Mouse (Mus musculus) embryonic fibroblast, embryonic 13.5 days (primary cell): Measurements from ENCODE around the gene Ctso. TPM values are rescaled to one million over a fixed set of nuclear protein-coding genes. Genes with fewer than 3 reads are reported as not detected.

Experiments used
- H3K27ac ChIP-seq: 2 replicates; pipeline ENCODE4 v1.5.1; 2012; ENCODE audit warnings: low read length, control low read depth, inconsistent platforms; ENCODE audit not compliant: insufficient read depth
- H3K4me1 ChIP-seq: 2 replicates; pipeline ENCODE4 v1.6.1; 2011; ENCODE audit warnings: low read length; ENCODE audit not compliant: control insufficient read depth, insufficient read depth
- H3K4me3 ChIP-seq: 2 replicates; pipeline ENCODE4 v1.5.1; 2011; ENCODE audit warnings: mild to moderate bottlenecking, control low read depth, low read length; ENCODE audit not compliant: insufficient read depth
- CTCF ChIP-seq: IDR thresholded peaks from 2 replicates; pipeline ENCODE4 v1.5.1; 2011; ENCODE audit warnings: mild to moderate bottlenecking, control low read depth, low read length, moderate library complexity, borderline replicate concordance; ENCODE audit not compliant: insufficient read depth
- POLR2A ChIP-seq: IDR thresholded peaks from 2 replicates; pipeline ENCODE4 v1.6.1; 2011; ENCODE audit warnings: low read depth, mild to moderate bottlenecking, control low read depth, low read length, moderate library complexity
- polyA plus RNA-seq: library from polyadenylated mRNA; stranded (reverse); fragments of >200 nt; gene quantifications from 2 replicates; pipeline ENCODE4 v1.2.4, GENCODE M21; 2011; ENCODE audit warnings: low read depth; ENCODE audit not compliant: missing spikeins, insufficient read length

Gene Ctso
- polyA plus RNA-seq, 1 experiment, result 12.9 TPM

DNA sequence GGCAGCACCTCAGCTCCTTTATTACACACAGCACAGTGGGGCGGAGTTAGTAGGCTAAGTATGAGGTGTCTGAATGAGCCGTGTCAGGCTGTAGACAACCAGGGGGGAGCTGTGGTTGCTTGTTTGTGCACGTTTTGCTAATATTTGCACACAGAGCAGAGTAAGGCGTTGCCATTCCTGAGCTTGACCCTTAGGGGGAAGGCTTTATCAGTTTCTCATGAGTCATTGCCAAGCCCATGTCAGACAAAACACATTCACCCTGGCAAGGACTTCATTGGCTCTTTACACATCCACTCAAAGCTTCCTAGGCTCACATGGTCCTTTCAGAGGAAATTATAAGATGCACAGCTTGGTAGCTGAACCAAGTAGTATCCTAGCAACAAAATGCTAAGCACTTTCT is 9.5 kb upstream of the Ctso start:
- Histone ChIP-seq H3K27ac (no peak overlapping the region), H3K4me1 (peaks cover 5% of the 10 kb centered on the region), H3K4me3 (no peak overlapping the region)
- TF ChIP-seq POLR2A, result no peak
- TF ChIP-seq CTCF, result no peak

DNA sequence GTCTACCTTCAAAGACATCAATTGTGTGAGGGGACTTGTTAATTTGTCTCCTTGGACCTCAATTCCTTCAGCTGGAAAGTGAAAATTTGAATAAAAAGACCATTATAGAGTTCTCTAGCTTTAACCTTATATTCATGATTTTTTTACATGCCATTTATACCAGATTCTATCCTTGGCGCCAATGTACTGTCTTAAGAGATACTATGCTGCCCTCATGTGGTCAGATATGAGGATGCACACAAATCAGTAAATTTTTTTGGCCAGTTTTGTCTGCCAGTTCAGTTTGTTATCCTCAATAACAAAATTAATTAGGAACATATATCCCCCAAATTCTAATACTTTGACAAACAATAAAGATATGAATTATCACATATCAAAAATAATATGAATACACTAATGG is 7.5 kb upstream of the Ctso start:
- no peak overlapping the region for H3K27ac ChIP-seq
- peaks cover 4% of the 10 kb centered on the region; the same call in 1 of the 2 replicates for H3K4me1 ChIP-seq
- H3K4me3 ChIP-seq, result no peak overlapping the region
- TF ChIP-seq CTCF (no peak), POLR2A (no peak)

DNA sequence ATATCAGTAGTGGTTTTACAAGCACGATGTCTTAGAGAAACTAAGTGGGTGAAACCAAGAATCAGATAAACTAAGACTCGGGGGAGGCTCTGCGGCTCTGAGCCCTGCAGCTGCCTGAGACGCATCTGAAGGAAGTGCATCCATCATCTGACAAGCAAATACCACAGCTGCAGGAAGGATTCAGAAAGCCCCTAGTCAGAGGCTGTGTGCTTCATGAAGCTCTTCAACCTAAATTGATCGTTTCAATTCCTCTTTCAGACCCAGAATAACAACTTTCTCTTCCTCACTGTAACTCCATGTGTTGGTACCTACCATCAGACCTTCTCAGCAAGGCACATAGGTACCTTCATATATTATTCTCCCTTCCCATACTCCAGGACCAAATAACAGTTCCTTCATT is 6.5 kb upstream of the Ctso start:
- TF ChIP-seq POLR2A (no peak), CTCF (no peak)
- H3K4me1 ChIP-seq, result peaks cover 4% of the 10 kb centered on the region; the same call in 1 of the 2 replicates
- no peak overlapping the region for H3K4me3 ChIP-seq
- H3K27ac ChIP-seq, result no peak overlapping the region

DNA sequence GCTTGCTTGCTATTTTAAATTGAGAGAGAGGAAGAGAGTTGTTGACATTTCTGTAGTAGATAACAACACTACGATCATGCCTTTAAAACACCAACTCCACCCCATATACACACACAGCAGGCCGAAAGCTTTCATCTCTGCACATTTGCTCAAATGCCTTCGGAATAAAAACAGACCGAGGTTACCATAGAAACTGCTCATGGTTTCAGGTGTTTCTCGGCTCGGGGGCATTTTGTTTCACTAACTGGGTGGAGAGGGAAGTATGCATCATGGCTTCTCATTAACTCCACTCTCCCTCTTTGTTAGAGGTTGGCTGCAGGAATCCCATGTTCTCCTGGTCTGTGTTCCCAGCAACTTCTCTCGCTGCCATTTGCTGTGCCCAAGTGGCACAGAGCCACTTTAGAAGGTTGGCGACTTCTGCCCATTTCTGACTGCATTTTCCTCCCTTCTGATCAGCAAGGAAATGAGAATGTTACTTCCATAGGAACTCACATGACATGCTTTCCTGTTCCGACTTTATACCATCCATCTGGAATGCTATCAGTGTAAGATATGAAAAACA is 5.6 kb upstream of the Ctso start:
- Histone ChIP-seq H3K4me1 (peaks cover 4% of the 10 kb centered on the region; the same call in 1 of the 2 replicates), H3K27ac (no peak overlapping the region), H3K4me3 (no peak overlapping the region)
- TF ChIP-seq POLR2A (no peak), CTCF (no peak)

DNA sequence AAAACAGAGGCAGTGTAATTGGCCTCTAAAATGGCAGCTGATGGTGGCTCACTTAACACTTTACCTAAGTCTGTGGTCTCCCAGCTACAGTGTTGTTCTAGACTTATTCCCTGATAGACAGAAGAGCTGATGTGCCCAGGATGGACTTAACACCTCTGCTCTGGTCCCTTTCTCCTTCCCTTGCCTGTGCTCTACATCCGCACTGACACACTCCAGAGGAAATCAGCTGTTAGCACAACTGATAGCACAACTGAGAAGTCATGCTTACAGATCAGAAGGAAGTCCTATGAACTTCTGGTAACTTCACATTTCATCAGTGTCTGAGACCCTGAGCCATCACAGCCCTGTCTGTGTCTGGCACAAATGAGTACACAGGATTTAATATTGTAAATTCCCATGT is 3.3 kb upstream of the Ctso start:
- no peak overlapping the region for H3K4me3 ChIP-seq
- TF ChIP-seq CTCF, result no peak
- TF ChIP-seq POLR2A, result no peak
- no peak overlapping the region for H3K27ac ChIP-seq
- no peaks in the 10 kb centered on the region for H3K4me1 ChIP-seq

DNA sequence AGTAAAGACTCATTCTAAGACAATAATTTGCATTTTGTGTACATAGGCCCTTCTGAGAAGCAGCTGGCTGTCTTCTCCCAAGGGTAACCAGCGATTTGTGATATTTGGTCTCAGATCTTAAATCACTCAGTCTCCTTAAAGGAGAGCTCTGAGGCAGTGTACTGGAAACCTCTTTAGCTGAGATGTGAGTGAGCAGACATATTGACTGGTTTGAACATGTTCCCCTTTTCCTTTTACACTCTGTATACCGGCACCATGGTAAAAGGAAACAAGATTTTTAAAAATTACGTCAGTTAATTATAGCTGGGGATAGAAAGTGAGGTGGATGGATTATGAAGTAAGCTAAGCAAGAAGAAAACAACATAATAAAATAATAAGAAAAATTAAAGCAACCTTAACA is 706 bp upstream of the Ctso start:
- no peak for TF ChIP-seq POLR2A
- no peak for TF ChIP-seq CTCF
- H3K27ac ChIP-seq, result no peak overlapping the region
- H3K4me1 ChIP-seq, result no peaks in the 10 kb centered on the region
- H3K4me3 ChIP-seq, result no peak overlapping the region

DNA sequence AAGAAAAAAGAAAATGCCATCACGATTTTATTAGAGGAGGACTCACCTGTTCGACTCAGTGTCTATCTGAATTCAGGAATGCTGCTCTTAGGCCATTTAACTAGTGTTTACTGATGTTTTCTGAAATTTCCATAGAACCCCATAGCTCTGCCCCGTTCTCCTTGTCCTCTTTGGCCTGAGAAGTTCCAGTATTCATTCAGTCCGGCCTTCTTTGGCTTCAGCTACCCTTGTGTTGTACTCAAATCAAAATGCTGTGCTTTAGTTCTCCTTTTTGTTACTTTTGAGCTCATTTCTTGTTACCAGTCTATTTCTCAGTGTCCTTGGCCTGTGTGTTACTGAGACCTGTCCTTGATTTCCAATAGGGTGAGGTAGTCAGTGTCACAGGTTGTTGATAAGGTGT is 947 bp downstream of the Ctso start:
- Histone ChIP-seq H3K4me1 (no peaks in the 10 kb centered on the region), H3K27ac (no peak overlapping the region), H3K4me3 (no peak overlapping the region)
- no peak for TF ChIP-seq POLR2A
- no peak for TF ChIP-seq CTCF

DNA sequence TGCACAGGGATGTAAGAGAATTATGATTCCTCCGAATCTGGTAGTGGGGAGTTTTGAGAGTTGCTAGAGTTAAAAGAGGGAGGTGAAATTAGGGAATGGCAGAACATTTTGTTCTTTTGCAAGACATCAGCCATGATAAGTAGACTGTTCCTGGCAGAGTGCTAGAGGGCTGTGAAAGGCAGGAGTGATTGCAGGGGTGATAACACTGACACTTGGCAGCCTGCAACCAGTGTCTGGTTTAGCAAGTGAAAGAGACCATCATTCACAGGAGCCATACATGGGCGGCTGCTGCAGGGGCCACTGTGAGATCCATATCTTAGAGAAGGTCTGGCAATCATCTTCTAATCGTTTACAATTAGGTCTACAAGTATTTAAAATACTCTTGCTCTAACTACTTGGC is 6.5 kb downstream of the Ctso start:
- Histone ChIP-seq H3K4me1 (no peaks in the 10 kb centered on the region), H3K27ac (no peak overlapping the region), H3K4me3 (no peak overlapping the region)
- TF ChIP-seq CTCF (no peak), POLR2A (no peak)

DNA sequence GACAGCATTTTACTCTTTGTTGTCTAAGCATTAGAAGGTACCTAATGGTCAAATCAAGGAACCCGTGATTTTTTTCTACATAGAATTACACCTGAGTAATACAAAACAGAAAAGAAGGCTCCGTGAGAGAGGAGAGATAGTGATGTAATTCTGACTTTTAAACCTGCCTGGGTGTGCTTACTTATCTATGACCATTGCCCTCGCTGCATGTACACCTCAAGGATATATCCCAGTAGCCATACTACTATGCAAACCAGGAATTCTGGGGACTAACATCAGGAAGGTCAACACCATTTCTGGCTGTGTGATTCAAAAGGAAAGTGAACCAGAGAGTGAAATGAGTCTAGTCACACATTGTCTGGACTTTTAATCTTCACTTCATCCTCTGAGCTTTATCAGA is 9.9 kb downstream of the Ctso start:
- Histone ChIP-seq H3K27ac (no peak overlapping the region), H3K4me1 (no peaks in the 10 kb centered on the region), H3K4me3 (no peak overlapping the region)
- no peak for TF ChIP-seq CTCF
- no peak for TF ChIP-seq POLR2A

DNA sequence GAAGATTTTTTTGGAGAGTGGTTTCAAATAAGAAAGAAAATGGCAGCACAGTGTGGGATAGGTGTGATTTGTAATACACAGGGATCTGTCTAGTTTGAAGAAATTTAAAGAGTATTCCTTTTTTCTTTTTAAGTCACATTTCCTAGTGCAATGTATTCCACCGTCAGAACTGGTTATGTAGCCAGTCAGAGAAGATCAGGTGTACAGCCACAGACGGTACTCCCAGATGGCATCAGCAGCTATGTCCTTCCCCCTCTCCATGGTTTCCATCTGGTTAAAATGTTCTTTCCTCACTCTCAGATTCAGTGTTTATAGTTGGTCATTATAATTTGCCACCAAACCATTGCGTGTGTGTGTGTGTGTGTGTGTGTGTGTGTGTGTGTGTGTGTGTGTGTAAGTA is 10.7 kb downstream of the Ctso start:
- TF ChIP-seq POLR2A, result no peak
- TF ChIP-seq CTCF, result no peak
- H3K4me1 ChIP-seq, result no peaks in the 10 kb centered on the region
- no peak overlapping the region for H3K4me3 ChIP-seq
- H3K27ac ChIP-seq, result no peak overlapping the region
